Mouse (Mus musculus) thymus, postnatal 4 days (tissue): ENCODE measurements at regions not wholly inside any gene's neighbourhood (a gene's known extent, or its start where the extent isn't known, plus 50 kb on each side); places are given as distances from the start of the nearest gene placed in this dataset.

ENCODE experiments used
- DNase-seq: peaks from one replicate; pipeline ENCODE4 v3.0.0; 2021

DNA sequence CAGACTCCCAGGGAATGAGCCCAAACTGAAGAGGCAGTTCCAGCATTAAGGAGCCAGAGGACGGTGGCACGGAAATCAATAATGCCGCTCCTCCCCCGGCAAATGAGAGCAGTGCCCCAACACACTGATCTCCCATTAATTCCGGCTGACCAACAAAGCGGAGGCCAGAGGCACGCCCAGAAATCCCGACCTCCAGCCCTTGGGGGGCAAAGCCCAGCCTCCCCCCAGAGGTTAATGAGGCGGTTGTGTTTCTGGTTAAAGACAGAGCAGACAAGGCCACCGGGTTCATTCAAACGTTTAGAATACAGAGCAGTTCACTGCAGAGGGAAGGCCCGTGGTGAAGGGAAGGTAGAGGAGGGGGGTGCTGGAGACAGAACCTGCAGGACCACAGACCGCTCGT, 149.9 kb upstream of the Tshz3 start:
- no peak for DNase-seq

DNA sequence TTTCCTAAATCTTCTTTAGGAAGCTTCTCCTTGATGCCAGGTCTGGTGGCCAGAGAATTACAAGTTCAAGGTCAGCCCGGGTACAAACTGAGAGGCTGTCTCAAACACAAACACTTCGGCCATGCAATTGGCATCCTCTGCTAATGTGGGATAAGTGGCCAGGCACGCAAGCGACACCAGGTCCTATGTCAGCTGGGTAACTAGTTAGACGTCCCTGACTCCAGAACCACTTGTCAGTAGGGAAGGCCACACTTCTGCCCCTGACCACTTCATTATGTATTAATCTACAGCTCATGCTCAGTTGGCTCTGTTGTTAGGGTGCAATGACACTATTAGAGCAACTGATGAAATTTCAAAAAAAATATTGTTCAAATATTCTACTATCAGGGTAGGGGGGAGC, 149.5 kb upstream of the Tshz3 start:
- DNase-seq: no peak

DNA sequence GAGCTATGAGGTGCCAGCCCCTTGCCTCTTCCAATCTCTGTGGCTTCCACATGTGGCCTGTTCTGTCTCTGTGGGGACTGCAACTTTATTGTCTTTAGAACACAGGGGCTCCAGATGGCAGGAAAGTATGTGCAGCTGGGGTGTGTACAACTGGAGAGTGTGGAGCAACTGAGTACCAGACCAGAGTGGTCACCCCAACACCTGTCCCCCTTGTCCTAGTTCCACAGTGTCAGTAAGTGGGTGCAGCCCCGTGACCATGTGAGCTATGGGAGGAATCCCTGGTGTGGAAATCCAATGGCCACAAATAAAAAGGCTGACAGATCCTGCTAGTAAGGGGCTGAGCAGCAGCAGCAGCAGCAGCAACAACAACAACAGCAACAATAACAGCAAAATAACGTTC, 126.9 kb upstream of the Tshz3 start:
- DNase-seq: no peak

DNA sequence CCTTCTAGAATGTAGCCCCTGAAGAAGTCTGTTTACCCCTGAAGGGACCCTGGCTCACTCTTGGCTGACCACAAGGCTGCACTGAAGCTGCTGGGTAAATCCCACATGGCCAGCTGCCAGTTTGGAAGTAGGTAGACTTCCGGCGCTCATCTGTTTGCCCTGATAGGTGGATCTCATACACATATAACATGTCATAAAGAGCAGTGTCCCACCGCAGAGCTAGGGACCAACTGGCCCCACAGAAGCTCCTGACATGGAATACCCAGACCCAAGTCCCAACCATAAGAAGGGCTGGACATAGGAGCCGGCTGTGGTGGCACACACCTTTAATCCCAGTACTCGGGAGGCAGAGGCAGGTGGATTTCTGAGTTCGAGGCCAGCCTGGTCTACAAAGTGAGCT, 115.8 kb upstream of the Tshz3 start:
- no peak for DNase-seq

DNA sequence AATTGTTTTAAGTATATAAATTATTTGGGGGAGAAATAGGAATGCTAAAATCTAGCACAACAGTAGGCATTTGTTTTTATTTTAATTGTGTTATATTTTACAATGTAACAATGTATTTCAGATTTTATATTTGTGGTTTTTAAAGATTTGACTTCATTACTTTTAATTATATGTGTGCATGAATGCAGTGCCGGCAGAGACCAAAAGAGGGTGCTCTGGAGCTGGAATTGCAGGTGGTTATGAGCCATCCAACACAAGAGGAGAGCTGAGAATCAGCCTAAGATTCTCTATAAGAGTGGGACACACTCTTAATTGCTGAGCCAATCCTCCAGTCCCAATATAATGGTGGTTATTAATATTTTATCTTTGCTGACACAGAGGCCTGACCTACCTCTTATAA, 112.9 kb upstream of the Tshz3 start:
- no peak for DNase-seq

- DNase-seq: no peak
Measured at GRCm38 (mm10) chr7:36591496-36591895, 106.4 kb upstream of the Tshz3 start.

- DNase-seq: no peak
Measured at GRCm38 (mm10) chr7:36596630-36597301, 101.2 kb upstream of the Tshz3 start.

GRCm38 (mm10) chr7:36605026-36605698, 92.8 kb upstream of the Tshz3 start:
- no peak for DNase-seq

- peak; percentile 13 for DNase-seq
Measured at GRCm38 (mm10) chr7:36620256-36620655, 77.7 kb upstream of the Tshz3 start.

DNA sequence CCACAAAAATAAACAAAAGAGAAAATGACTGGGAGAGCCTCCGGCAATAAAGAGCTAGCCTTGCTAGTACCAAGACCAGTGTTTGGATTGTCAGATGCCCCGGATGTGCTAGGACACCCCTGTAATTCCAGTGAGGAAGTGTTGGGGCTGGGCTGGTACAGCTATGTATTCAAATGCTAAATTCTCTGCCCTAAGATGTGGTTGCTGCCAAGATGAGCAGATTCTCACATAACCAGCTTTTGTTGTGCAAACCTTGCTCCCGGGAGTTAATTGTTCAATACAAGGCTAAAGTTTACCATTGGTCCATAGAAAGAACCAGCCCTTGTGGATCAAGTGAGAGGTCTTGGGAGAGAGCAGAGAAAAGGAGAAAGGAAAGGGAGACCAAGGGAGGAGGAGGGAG, 53.7 kb upstream of the Tshz3 start:
- DNase-seq: no peak
